Mouse (Mus musculus) heart, postnatal 4 days (tissue): ENCODE results near the gene Tmc3. TPM values are rescaled to one million over a fixed set of nuclear protein-coding genes. Genes with fewer than 3 reads are reported as not detected.

ENCODE experiments used
- DNase-seq: peaks from one replicate; pipeline ENCODE4 v3.0.0; 2021
- total RNA-seq, 2 experiments: library from RNA; stranded (reverse); gene quantifications; 2 replicates each; pipeline ENCODE4 v1.2.3; 2021

Tmc3 gene
- total RNA-seq, result 1 to 10 TPM; 2.3 to 2.4 TPM

- peak; percentile 71 for DNase-seq
Observed at GRCm38 (mm10) chr7:83584639-83585471, at the start of gene Tmc3. Gene Tmc3, plus strand, starts transcription at chr7:83584927.

GRCm38 (mm10) chr7:83541536-83542169 lies 43.1 kb upstream of the Tmc3 start:
- DNase-seq, result no peak

- DNase-seq, result no peak
Observed at GRCm38 (mm10) chr7:83548686-83549352, 35.9 kb upstream of the Tmc3 start.

- DNase-seq, result no peak
Observed at GRCm38 (mm10) chr7:83549353-83549774, 35.4 kb upstream of the Tmc3 start.

- no peak for DNase-seq
Observed at GRCm38 (mm10) chr7:83549951-83550407, 34.7 kb upstream of the Tmc3 start.

GRCm38 (mm10) chr7:83554477-83554876 lies 30.2 kb upstream of the Tmc3 start:
- no peak for DNase-seq

GRCm38 (mm10) chr7:83556488-83556887 lies 28.2 kb upstream of the Tmc3 start:
- no peak for DNase-seq

GRCm38 (mm10) chr7:83558741-83559280 lies 25.9 kb upstream of the Tmc3 start:
- no peak for DNase-seq

- no peak for DNase-seq
Observed at GRCm38 (mm10) chr7:83559495-83559894, 25.2 kb upstream of the Tmc3 start.

GRCm38 (mm10) chr7:83561849-83562248 lies 22.9 kb upstream of the Tmc3 start:
- no peak for DNase-seq

GRCm38 (mm10) chr7:83564635-83565291 lies 20.0 kb upstream of the Tmc3 start:
- peak; percentile 67 for DNase-seq

GRCm38 (mm10) chr7:83565976-83566375 lies 18.8 kb upstream of the Tmc3 start:
- DNase-seq, result peak; percentile 44

- peak; percentile 65 for DNase-seq
Observed at GRCm38 (mm10) chr7:83567841-83568500, 16.8 kb upstream of the Tmc3 start.

- DNase-seq, result no peak
Observed at GRCm38 (mm10) chr7:83568815-83569214, 15.9 kb upstream of the Tmc3 start.

- no peak for DNase-seq
Observed at GRCm38 (mm10) chr7:83569436-83569835, 15.3 kb upstream of the Tmc3 start.

- DNase-seq, result no peak
Observed at GRCm38 (mm10) chr7:83571077-83571476, 13.7 kb upstream of the Tmc3 start.

GRCm38 (mm10) chr7:83571901-83572300 lies 12.8 kb upstream of the Tmc3 start:
- no peak for DNase-seq

GRCm38 (mm10) chr7:83572451-83572850 lies 12.3 kb upstream of the Tmc3 start:
- no peak for DNase-seq

- DNase-seq, result no peak
Observed at GRCm38 (mm10) chr7:83580946-83581345, 3.8 kb upstream of the Tmc3 start.

GRCm38 (mm10) chr7:83594056-83594455 lies 9.3 kb downstream of the Tmc3 start:
- DNase-seq, result no peak

GRCm38 (mm10) chr7:83597063-83597462 lies 12.3 kb downstream of the Tmc3 start:
- no peak for DNase-seq
